Mouse (Mus musculus) erythroblast, embryonic 14.5 days (primary cell): ENCODE measurements around the gene Slc6a8. TPM values are rescaled to one million over a fixed set of nuclear protein-coding genes. Genes with fewer than 3 reads are reported as not detected.

Experiments
- H3K27me3 ChIP-seq: 2 replicates; pipeline ENCODE4 v1.6.1; 2012; ENCODE audit warnings: inconsistent platforms; ENCODE audit not compliant: control insufficient read depth
- H3K36me3 ChIP-seq: 2 replicates; pipeline ENCODE4 v1.6.1; 2012; ENCODE audit warnings: mild to moderate bottlenecking, inconsistent platforms; ENCODE audit not compliant: control insufficient read depth
- H3K4me1 ChIP-seq: 2 replicates; pipeline ENCODE4 v1.6.1; 2012; ENCODE audit warnings: inconsistent platforms; ENCODE audit not compliant: control insufficient read depth
- H3K4me3 ChIP-seq: replicated peaks from 2 replicates; pipeline ENCODE3; 2012; ENCODE audit warnings: moderate library complexity, mild to moderate bottlenecking, inconsistent platforms
- H3K9me3 ChIP-seq: 2 replicates; pipeline ENCODE4 v1.6.1; 2012; ENCODE audit warnings: low read length, inconsistent platforms, mixed read lengths; ENCODE audit not compliant: control insufficient read depth
- GATA1 ChIP-seq: IDR thresholded peaks from 2 replicates; pipeline ENCODE4 v1.6.1; 2012; ENCODE audit warnings: low read length, inconsistent platforms, mixed read lengths
- TAL1 ChIP-seq: IDR thresholded peaks from 3 replicates; pipeline ENCODE4 v1.6.1; 2012; ENCODE audit warnings: low read length, inconsistent platforms, mixed read lengths
- polyA plus RNA-seq: library from polyadenylated mRNA; stranded (reverse); fragments of >175 nt; gene quantifications from 2 replicates; pipeline ENCODE4 v1.2.3, GENCODE M21; 2012

Slc6a8 gene
- polyA plus RNA-seq, 1 experiment, result not detected

GRCm38 (mm10) chrX:73654177-73654576 lies 18.8 kb upstream of the Slc6a8 start:
- TF ChIP-seq TAL1, result no peak
- no peak for TF ChIP-seq GATA1
- Histone ChIP-seq H3K9me3 (no peaks in the 10 kb centered on the region), H3K27me3 (peaks cover 15% of the 10 kb centered on the region), H3K4me3 (no peak overlapping the region), H3K4me1 (no peaks in the 10 kb centered on the region), H3K36me3 (no peaks in the 10 kb centered on the region)

- H3K36me3 ChIP-seq, result no peaks in the 10 kb centered on the region
- H3K27me3 ChIP-seq, result peaks cover 27% of the 10 kb centered on the region
- H3K4me1 ChIP-seq, result no peaks in the 10 kb centered on the region
- peaks cover 3% of the 10 kb centered on the region; the same call in 1 of the 2 replicates for H3K9me3 ChIP-seq
- TF ChIP-seq GATA1 (no peak), TAL1 (no peak)
- no peak overlapping the region for H3K4me3 ChIP-seq
These were observed 17.4 kb upstream of the Slc6a8 start for GRCm38 (mm10) chrX:73655529-73655928.

- TF ChIP-seq TAL1, result no peak
- TF ChIP-seq GATA1, result no peak
- Histone ChIP-seq H3K36me3 (no peaks in the 10 kb centered on the region), H3K9me3 (peaks cover 3% of the 10 kb centered on the region; the same call in 1 of the 2 replicates), H3K4me1 (no peaks in the 10 kb centered on the region), H3K27me3 (peaks cover 28% of the 10 kb centered on the region), H3K4me3 (no peak overlapping the region)
These were observed 14.6 kb upstream of the Slc6a8 start for GRCm38 (mm10) chrX:73658391-73658790.

- TF ChIP-seq GATA1 (no peak), TAL1 (no peak)
- Histone ChIP-seq H3K9me3 (peaks cover 3% of the 10 kb centered on the region; the same call in 1 of the 2 replicates), H3K27me3 (peaks cover 24% of the 10 kb centered on the region), H3K36me3 (no peaks in the 10 kb centered on the region), H3K4me1 (no peaks in the 10 kb centered on the region), H3K4me3 (no peak overlapping the region)
These were observed 13.9 kb upstream of the Slc6a8 start for GRCm38 (mm10) chrX:73658936-73659574.

- H3K36me3 ChIP-seq, result no peaks in the 10 kb centered on the region
- no peak for TF ChIP-seq GATA1
- TF ChIP-seq TAL1, result no peak
- peaks cover 24% of the 10 kb centered on the region for H3K27me3 ChIP-seq
- no peak within 1 kb of the TSS for H3K4me3 ChIP-seq
- peaks cover 3% of the 10 kb centered on the region; the same call in 1 of the 2 replicates for H3K9me3 ChIP-seq
- no peaks in the 10 kb centered on the region for H3K4me1 ChIP-seq
These were observed 13.2 kb upstream of the Slc6a8 start, which contains the start of gene Pnck for GRCm38 (mm10) chrX:73659575-73660283. Gene Pnck (minus strand): TSS chrX:73660117.

GRCm38 (mm10) chrX:73660284-73660665 lies 12.7 kb upstream of the Slc6a8 start:
- TF ChIP-seq GATA1 (no peak), TAL1 (no peak)
- H3K4me1 ChIP-seq, result no peaks in the 10 kb centered on the region
- no peaks in the 10 kb centered on the region for H3K36me3 ChIP-seq
- H3K27me3 ChIP-seq, result peaks cover 24% of the 10 kb centered on the region
- no peak overlapping the region for H3K4me3 ChIP-seq
- H3K9me3 ChIP-seq, result peaks cover 3% of the 10 kb centered on the region; the same call in 1 of the 2 replicates

GRCm38 (mm10) chrX:73663143-73663542 lies 9.8 kb upstream of the Slc6a8 start:
- Histone ChIP-seq H3K4me1 (no peaks in the 10 kb centered on the region), H3K27me3 (peaks cover 24% of the 10 kb centered on the region)

GRCm38 (mm10) chrX:73672031-73672431 lies 919 bp upstream of the Slc6a8 start:
- Histone ChIP-seq H3K27me3 (peaks cover 57% of the 10 kb centered on the region), H3K36me3 (no peaks in the 10 kb centered on the region), H3K9me3 (peaks cover 7% of the 10 kb centered on the region), H3K4me3 (no peak overlapping the region), H3K4me1 (peaks cover 4% of the 10 kb centered on the region)
- no peak for TF ChIP-seq GATA1
- TF ChIP-seq TAL1, result no peak

More at GRCm38 (mm10) chrX:73663143-73663542, 9.8 kb upstream of the Slc6a8 start:
- H3K9me3 ChIP-seq, result peaks cover 3% of the 10 kb centered on the region; the same call in 1 of the 2 replicates
- no peaks in the 10 kb centered on the region for H3K36me3 ChIP-seq
- no peak for TF ChIP-seq GATA1
- no peak overlapping the region for H3K4me3 ChIP-seq

GRCm38 (mm10) chrX:73673619-73673967 lies 643 bp downstream of the Slc6a8 start:
- Histone ChIP-seq H3K36me3 (no peaks in the 10 kb centered on the region), H3K4me1 (peaks cover 4% of the 10 kb centered on the region), H3K4me3 (peak overlapping the region; percentile 29), H3K27me3 (peaks cover 57% of the 10 kb centered on the region), H3K9me3 (peaks cover 7% of the 10 kb centered on the region)
- TF ChIP-seq TAL1, result no peak
- TF ChIP-seq GATA1, result no peak
